Mouse (Mus musculus) limb, embryonic 15.5 days (tissue): Measurements from ENCODE around the gene Catsperz. TPM values are rescaled to one million over a fixed set of nuclear protein-coding genes. Genes with fewer than 3 reads are reported as not detected.
"Not testable (repeated sequence)": the region's sequence is repeated elsewhere in the genome, so short reads cannot be mapped to it uniquely, and the experiment has no call there.

Experiments used
- ATAC-seq: fragments of 200-750 bp; cut with Nextera tagmentation; 2 replicates; pipeline ENCODE4 v1.8.0; 2017; ENCODE audit warnings: low read depth, moderate TSS enrichment; ENCODE audit not compliant: insufficient number of reproducible peaks, low FRiP score, low TSS enrichment
- H3K27ac ChIP-seq: fragments of 300-500 bp; sonication (generic); 2 replicates; pipeline ENCODE4 v1.5.1; 2015; ENCODE audit warnings: moderate library complexity, mild to moderate bottlenecking, inconsistent platforms
- H3K27me3 ChIP-seq: fragments of 300-500 bp; sonication (generic); 2 replicates; pipeline ENCODE4 v1.6.1; 2015; ENCODE audit warnings: inconsistent platforms
- H3K36me3 ChIP-seq: fragments of 300-500 bp; sonication (generic); 2 replicates; pipeline ENCODE4 v1.6.1; 2015; ENCODE audit warnings: inconsistent platforms
- H3K4me1 ChIP-seq: fragments of 300-500 bp; sonication (generic); 2 replicates; pipeline ENCODE4 v1.6.1; 2015; ENCODE audit warnings: inconsistent platforms
- H3K4me2 ChIP-seq: fragments of 300-500 bp; sonication (generic); 2 replicates; pipeline ENCODE4 v1.6.1; 2015; ENCODE audit warnings: mild to moderate bottlenecking, inconsistent platforms
- H3K4me3 ChIP-seq: fragments of 300-500 bp; sonication (generic); 2 replicates; pipeline ENCODE4 v1.5.1; 2015; ENCODE audit warnings: mild to moderate bottlenecking, inconsistent platforms
- H3K9ac ChIP-seq: fragments of 300-500 bp; sonication (generic); 2 replicates; pipeline ENCODE4 v1.6.1; 2015; ENCODE audit warnings: inconsistent platforms
- H3K9me3 ChIP-seq: fragments of 300-500 bp; sonication (generic); 2 replicates; pipeline ENCODE4 v1.6.1; 2016; ENCODE audit warnings: inconsistent platforms
- WGBS: fragments of 180-500 bp; shearing (Covaris S2); methylation state at CpG from one replicate; pipeline ENCODE4 v1.1.7; 2015; 5-methylcytosine and 5-hydroxymethylcytosine counted together
- polyA plus RNA-seq: library from polyadenylated mRNA; unstranded; fragments of >200 nt; fragmentation: Nextera tagmentation; extraction: Ambion mirVana; gene quantifications from 2 replicates; pipeline ENCODE4 v1.2.1, GENCODE M21; 2015

Catsperz gene
- polyA plus RNA-seq, 1 experiment from 2014 or later, result 6.7 TPM

DNA sequence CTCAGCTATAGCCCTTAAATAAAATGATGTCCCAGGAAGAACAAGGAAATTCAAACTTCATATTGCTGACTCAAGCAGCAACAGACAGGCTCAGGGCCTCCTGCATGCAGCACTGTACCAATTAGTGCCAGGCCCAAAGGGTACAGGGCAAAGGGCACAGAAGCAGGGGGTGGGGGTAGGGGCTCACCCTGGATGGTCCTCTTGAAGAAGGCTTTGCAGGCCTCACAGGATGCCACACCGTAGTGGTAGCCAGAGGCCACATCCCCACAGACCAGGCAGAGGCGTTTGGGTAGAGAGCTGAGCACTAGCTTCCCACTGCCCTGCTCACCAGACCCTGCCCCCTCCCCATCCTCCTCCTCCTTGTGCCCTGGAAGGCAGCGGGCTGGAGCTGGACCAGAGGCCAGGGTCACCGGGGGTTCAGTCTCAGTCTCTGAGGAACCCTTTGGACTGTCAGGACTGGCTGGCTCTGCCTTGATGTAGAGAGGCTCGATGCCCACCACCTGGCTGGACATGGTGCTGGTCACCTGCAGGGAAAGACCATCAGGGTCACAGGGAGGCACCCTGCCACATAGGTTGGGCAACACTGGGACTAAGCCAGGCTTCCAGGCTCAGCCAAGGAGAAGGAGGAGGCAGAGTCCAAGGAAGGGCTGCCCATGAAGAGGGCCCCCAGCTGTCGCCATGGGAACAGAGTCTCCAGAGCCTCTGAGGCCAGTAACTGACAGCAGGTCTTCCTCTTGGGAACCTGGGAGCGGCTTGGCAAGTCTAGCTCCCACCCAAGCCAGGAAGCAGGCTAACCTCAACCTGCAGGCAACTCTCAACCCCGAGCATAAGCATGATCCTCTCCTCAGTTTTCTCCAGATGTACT lies 5.1 kb downstream of the Catsperz start:
- no peaks in the 10 kb centered on the region for H3K9me3 ChIP-seq

DNA sequence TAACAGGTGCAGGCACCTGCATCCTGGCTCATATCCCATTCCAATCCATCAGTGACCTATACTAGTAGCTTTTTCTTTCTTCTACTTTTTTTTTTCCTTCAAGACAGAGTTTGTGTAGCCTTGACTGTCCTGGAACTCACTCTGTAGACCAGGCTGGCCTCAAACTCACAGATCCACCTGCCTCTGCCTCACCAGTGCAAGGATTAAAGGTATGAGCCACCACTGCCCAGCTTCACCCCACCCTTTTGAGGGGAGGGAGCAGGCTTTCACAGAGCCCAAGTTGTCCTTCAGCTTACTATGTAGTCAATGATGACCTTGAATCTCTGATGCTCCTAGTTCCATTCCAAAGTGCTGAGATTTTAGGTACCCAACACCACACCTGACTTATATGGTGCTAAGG lies 5.7 kb downstream of the Catsperz start:
- no peak for ATAC-seq
- no peaks in the 10 kb centered on the region for H3K9me3 ChIP-seq
- H3K4me2 ChIP-seq, result no peak overlapping the region
- no peak overlapping the region for H3K9ac ChIP-seq
- H3K27ac ChIP-seq, result no peak overlapping the region
- H3K4me1 ChIP-seq, result peaks cover 21% of the 10 kb centered on the region
- peaks cover 19% of the 10 kb centered on the region for H3K27me3 ChIP-seq
- no peak overlapping the region for H3K4me3 ChIP-seq
- peaks cover 10% of the 10 kb centered on the region; the same call in 1 of the 2 replicates for H3K36me3 ChIP-seq

More for the DNA sequence above, 5.1 kb downstream of the Catsperz start:
- Histone ChIP-seq H3K27ac (0 out of 2 replicates have a peak overlapping the region, but pooled peaks have one; percentile 78), H3K4me1 (peaks cover 28% of the 10 kb centered on the region), H3K4me3 (peak overlapping the region; percentile 86), H3K4me2 (peak overlapping the region; percentile 89), H3K36me3 (peaks cover 10% of the 10 kb centered on the region; the same call in 1 of the 2 replicates), H3K9ac (0 out of 2 replicates have a peak overlapping the region, but pooled peaks have one; percentile 69), H3K27me3 (peaks cover 26% of the 10 kb centered on the region)
- WGBS, result 40% methylated on average over 8 of the region's 8 CpGs
- no peak for ATAC-seq

- 85% methylated on average over 4 of the region's 4 CpGs for WGBS
- H3K27ac ChIP-seq, result no peak overlapping the region
- H3K4me3 ChIP-seq, result no peak overlapping the region
- no peak overlapping the region for H3K4me2 ChIP-seq
- no peak overlapping the region for H3K9ac ChIP-seq
- peaks cover 9% of the 10 kb centered on the region for H3K27me3 ChIP-seq
- peaks cover 25% of the 10 kb centered on the region for H3K4me1 ChIP-seq
- no peaks in the 10 kb centered on the region for H3K9me3 ChIP-seq
- ATAC-seq, result no peak
- peaks cover 21% of the 10 kb centered on the region for H3K36me3 ChIP-seq
Measured at GRCm38 (mm10) chr19:6918321-6918720, 6.9 kb downstream of the Catsperz start.

DNA sequence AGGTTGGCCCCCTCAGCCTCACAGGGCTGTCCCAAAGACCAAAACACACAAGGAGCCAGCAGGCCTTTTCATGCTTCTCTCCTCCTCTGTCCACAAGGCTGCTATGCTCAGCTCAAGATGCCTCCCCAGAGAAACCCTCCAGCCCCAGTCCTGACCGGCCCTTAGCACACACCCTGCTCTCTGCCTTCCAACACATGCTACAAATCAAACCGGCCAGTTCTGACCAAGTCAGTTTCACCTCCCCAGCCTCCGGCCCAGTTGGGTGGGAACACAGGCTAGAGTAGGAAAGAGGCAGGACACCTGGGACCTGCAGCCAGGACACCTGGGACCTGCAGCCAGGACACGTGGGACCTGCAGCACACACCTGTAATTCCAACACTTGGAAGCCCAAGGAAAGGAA lies 8.7 kb downstream of the Catsperz start:
- H3K4me1 ChIP-seq, result peaks cover 21% of the 10 kb centered on the region
- ATAC-seq, result no peak
- H3K27ac ChIP-seq, result no peak overlapping the region
- no peaks in the 10 kb centered on the region for H3K27me3 ChIP-seq
- no peak overlapping the region for H3K4me2 ChIP-seq
- no peaks in the 10 kb centered on the region for H3K9me3 ChIP-seq
- no peak overlapping the region for H3K9ac ChIP-seq
- H3K4me3 ChIP-seq, result no peak overlapping the region
- WGBS, result 62% methylated on average over 4 of the region's 4 CpGs
- peaks cover 39% of the 10 kb centered on the region for H3K36me3 ChIP-seq

- ATAC-seq, result no peak
- Histone ChIP-seq H3K4me3 (no peak overlapping the region), H3K4me1 (peaks cover 21% of the 10 kb centered on the region), H3K9ac (no peak overlapping the region), H3K4me2 (no peak overlapping the region), H3K27ac (no peak overlapping the region), H3K9me3 (no peaks in the 10 kb centered on the region), H3K36me3 (peaks cover 44% of the 10 kb centered on the region), H3K27me3 (no peaks in the 10 kb centered on the region)
- 81% methylated on average over 4 of the region's 4 CpGs for WGBS
Measured at GRCm38 (mm10) chr19:6915276-6915675, 9.9 kb downstream of the Catsperz start.

DNA sequence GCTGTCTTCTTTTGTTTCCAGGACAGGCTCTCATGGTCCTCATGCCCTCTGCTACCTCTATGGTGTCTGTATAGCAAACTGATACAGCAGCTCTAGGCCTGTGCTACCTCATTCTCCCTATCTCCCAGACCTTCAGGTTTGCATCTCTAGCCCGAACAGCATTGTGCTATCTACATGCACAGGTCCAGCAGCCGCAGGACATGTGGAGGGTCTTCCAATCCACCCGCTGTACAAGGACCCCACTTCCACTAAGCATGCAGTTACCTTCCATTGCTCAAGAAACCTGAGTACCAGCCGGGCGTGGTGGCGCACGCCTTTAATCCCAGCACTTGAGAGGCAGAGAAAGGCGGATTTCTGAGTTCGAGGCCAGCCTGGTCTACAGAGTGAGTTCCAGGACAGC lies 10.6 kb downstream of the Catsperz start:
- Histone ChIP-seq H3K9ac (no peak overlapping the region), H3K27ac (no peak overlapping the region), H3K9me3 (no peaks in the 10 kb centered on the region), H3K4me1 (peaks cover 16% of the 10 kb centered on the region), H3K4me3 (no peak overlapping the region), H3K4me2 (no peak overlapping the region), H3K36me3 (peaks cover 44% of the 10 kb centered on the region), H3K27me3 (no peaks in the 10 kb centered on the region)
- ATAC-seq, result no peak
- WGBS, result 94% methylated on average over 9 of the region's 9 CpGs

DNA sequence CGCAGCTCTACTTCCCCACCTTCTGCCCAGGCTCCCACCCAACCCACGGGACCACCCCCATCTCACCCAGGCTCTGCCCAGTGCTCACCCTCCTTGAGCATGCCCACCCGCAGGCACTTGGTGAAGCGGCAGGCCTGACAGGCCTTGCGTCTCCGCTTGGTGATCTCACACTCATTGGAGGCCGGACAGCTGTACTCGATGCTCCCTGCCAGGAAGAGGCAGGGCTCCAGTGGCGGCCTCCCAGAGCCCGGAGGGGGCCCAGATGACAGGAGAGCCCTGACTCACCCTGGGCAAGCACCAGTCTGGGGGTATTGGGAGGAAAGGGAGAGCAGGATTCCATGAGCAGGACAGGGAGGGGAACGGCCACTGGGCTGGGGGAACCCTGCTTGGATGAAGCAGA lies 11.2 kb downstream of the Catsperz start:
- H3K4me2 ChIP-seq, result no peak overlapping the region
- no peak overlapping the region for H3K4me3 ChIP-seq
- H3K27me3 ChIP-seq, result no peaks in the 10 kb centered on the region
- H3K4me1 ChIP-seq, result peaks cover 16% of the 10 kb centered on the region
- ATAC-seq, result no peak
- H3K9ac ChIP-seq, result no peak overlapping the region
- 86% methylated on average over 11 of the region's 11 CpGs for WGBS
- H3K36me3 ChIP-seq, result peaks cover 44% of the 10 kb centered on the region
- no peak overlapping the region for H3K27ac ChIP-seq
- no peaks in the 10 kb centered on the region for H3K9me3 ChIP-seq

DNA sequence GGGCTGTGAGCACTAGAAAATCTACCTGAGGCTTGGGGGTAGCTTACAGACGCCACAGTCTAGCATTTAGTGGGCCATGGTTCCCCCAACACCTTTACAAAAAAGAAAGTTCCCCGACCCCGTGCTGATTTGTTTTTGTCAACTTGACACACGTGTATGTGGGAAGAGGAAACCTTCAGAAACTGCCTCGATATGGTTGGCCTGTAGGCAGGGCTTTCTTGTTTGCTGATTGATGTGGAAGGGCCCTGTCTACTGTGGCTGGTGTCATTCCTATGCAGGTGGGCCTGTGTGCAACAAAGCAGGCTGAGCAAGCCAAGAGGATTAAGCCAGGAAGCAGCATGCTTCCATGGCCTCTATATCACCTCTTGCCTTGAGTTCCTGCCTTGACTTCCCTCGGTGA lies 12.1 kb downstream of the Catsperz start:
- H3K36me3 ChIP-seq, result peaks cover 36% of the 10 kb centered on the region
- H3K9ac ChIP-seq, result no peak overlapping the region
- ATAC-seq, result no peak
- no peak overlapping the region for H3K27ac ChIP-seq
- H3K4me2 ChIP-seq, result no peak overlapping the region
- no peak overlapping the region for H3K4me3 ChIP-seq
- H3K4me1 ChIP-seq, result peaks cover 23% of the 10 kb centered on the region
- H3K27me3 ChIP-seq, result no peaks in the 10 kb centered on the region
- WGBS, result 85% methylated on average over 6 of the region's 6 CpGs
- no peaks in the 10 kb centered on the region for H3K9me3 ChIP-seq

- Histone ChIP-seq H3K27ac (no peak overlapping the region), H3K4me3 (no peak overlapping the region), H3K27me3 (no peaks in the 10 kb centered on the region), H3K36me3 (peaks cover 39% of the 10 kb centered on the region), H3K4me2 (no peak overlapping the region), H3K4me1 (peaks cover 29% of the 10 kb centered on the region), H3K9ac (peak overlapping the region; percentile 8; the same call in 1 of the 2 replicates), H3K9me3 (no peaks in the 10 kb centered on the region)
- ATAC-seq, result no peak
- 91% methylated on average over 15 of the region's 15 CpGs for WGBS
Measured at GRCm38 (mm10) chr19:6912205-6912970, 12.8 kb downstream of the Catsperz start.

GRCm38 (mm10) chr19:6911101-6912074 lies 13.8 kb downstream of the Catsperz start:
- no peak for ATAC-seq
- H3K4me3 ChIP-seq, result peak overlapping the region; percentile 64
- peaks cover 36% of the 10 kb centered on the region for H3K4me1 ChIP-seq
- peaks cover 49% of the 10 kb centered on the region for H3K36me3 ChIP-seq
- no peak overlapping the region for H3K27ac ChIP-seq
- peak overlapping the region; percentile 19 for H3K4me2 ChIP-seq
- H3K9me3 ChIP-seq, result no peaks in the 10 kb centered on the region
- WGBS, result 83% methylated on average over 19 of the region's 19 CpGs
- no peaks in the 10 kb centered on the region for H3K27me3 ChIP-seq
- peak overlapping the region; percentile 8; the same call in 1 of the 2 replicates for H3K9ac ChIP-seq

GRCm38 (mm10) chr19:6910306-6910705 lies 14.9 kb downstream of the Catsperz start:
- peaks cover 38% of the 10 kb centered on the region for H3K4me1 ChIP-seq
- H3K27me3 ChIP-seq, ATAC-seq, H3K9me3 ChIP-seq: not testable (repeated sequence)
- H3K27ac ChIP-seq, result peak overlapping the region; percentile 99
- peak overlapping the region; percentile 60 for H3K9ac ChIP-seq
- under 1% methylated on average over 30 of the region's 30 CpGs for WGBS
- H3K4me2 ChIP-seq, result peak overlapping the region; percentile 57
- H3K36me3 ChIP-seq, result peaks cover 56% of the 10 kb centered on the region
- peak overlapping the region; percentile 64 for H3K4me3 ChIP-seq
